Mouse (Mus musculus) heart, postnatal 0 days (tissue): ENCODE data around the gene Gm765. TPM values are rescaled to one million over a fixed set of nuclear protein-coding genes. Genes with fewer than 3 reads are reported as not detected.
A peak's percentile ranks its signal among the peaks of the same experiment; 100 is the strongest.

Experiments used
- ATAC-seq: fragments of 200-750 bp; cut with Nextera tagmentation; 2 replicates; pipeline ENCODE4 v1.8.0; 2017; ENCODE audit warnings: low read depth, moderate number of reproducible peaks, moderate library complexity; ENCODE audit not compliant: insufficient read depth
- DNase-seq: peaks from one replicate; pipeline ENCODE4 v3.0.0-alpha.2; 2016; ENCODE audit warnings: low spot score
- H3K27ac ChIP-seq: fragments of 300-500 bp; sonication (generic); 2 replicates; pipeline ENCODE4 v1.5.1; 2014; ENCODE audit warnings: low read depth, mild to moderate bottlenecking
- H3K27me3 ChIP-seq: fragments of 300-500 bp; sonication (generic); 2 replicates; pipeline ENCODE4 v1.6.1; 2014; ENCODE audit warnings: low read length, mixed read lengths; ENCODE audit not compliant: control insufficient read depth, insufficient read depth
- H3K36me3 ChIP-seq: fragments of 300-500 bp; sonication (generic); replicated peaks from 2 replicates; pipeline ENCODE4 v1.6.1; 2014; ENCODE audit warnings: low read length, mixed read lengths; ENCODE audit not compliant: control insufficient read depth, insufficient read depth
- H3K4me1 ChIP-seq: fragments of 300-500 bp; sonication (generic); 2 replicates; pipeline ENCODE4 v1.6.1; 2014; ENCODE audit warnings: antibody characterized with exemption; ENCODE audit not compliant: control insufficient read depth, insufficient read depth
- H3K4me2 ChIP-seq: fragments of 300-500 bp; sonication (generic); 2 replicates; pipeline ENCODE4 v1.6.1; 2014; ENCODE audit warnings: low read depth, mild to moderate bottlenecking, low read length, moderate library complexity
- H3K4me3 ChIP-seq: fragments of 300-500 bp; sonication (generic); 2 replicates; pipeline ENCODE4 v1.5.1; 2014; ENCODE audit warnings: low read depth, low read length
- H3K9ac ChIP-seq: fragments of 300-500 bp; sonication (generic); replicated peaks from 2 replicates; pipeline ENCODE4 v1.6.1; 2014; ENCODE audit warnings: low read depth, low read length, mixed read lengths
- H3K9me3 ChIP-seq: fragments of 300-500 bp; sonication (generic); replicated peaks from 2 replicates; pipeline ENCODE4 v1.6.1; 2016; ENCODE audit warnings: low read length; ENCODE audit not compliant: control insufficient read depth
- CTCF ChIP-seq: IDR thresholded peaks from 2 replicates; pipeline ENCODE4 v1.5.1; 2016; ENCODE audit warnings: antibody characterized with exemption, control low read depth, low read depth
- EP300 ChIP-seq: IDR thresholded peaks from 2 replicates; pipeline ENCODE4 v1.6.1; 2016; ENCODE audit warnings: antibody characterized with exemption, low read depth
- WGBS: fragments of 180-500 bp; shearing (Covaris S2); extraction: QIAGEN DNeasy Blood & Tissue Kit; methylation state at CpG from one replicate; pipeline ENCODE4 v1.1.7; 2014; 5-methylcytosine and 5-hydroxymethylcytosine counted together
- polyA plus RNA-seq: library from polyadenylated mRNA; unstranded; fragments of >200 nt; fragmentation: Nextera tagmentation; extraction: Ambion mirVana; gene quantifications from 2 replicates; pipeline ENCODE4 v1.2.1, GENCODE M21; 2015
- total RNA-seq: library from RNA; depleted of rRNA; stranded (reverse); fragments of >200 nt; gene quantifications from 2 replicates; pipeline ENCODE4 v1.2.3, GENCODE M21; 2014; ENCODE audit warnings: low replicate concordance; rRNA removed

Gm765 gene
- total RNA-seq (not detected in 2 replicates), polyA plus RNA-seq (not detected in 2 replicates)

DNA sequence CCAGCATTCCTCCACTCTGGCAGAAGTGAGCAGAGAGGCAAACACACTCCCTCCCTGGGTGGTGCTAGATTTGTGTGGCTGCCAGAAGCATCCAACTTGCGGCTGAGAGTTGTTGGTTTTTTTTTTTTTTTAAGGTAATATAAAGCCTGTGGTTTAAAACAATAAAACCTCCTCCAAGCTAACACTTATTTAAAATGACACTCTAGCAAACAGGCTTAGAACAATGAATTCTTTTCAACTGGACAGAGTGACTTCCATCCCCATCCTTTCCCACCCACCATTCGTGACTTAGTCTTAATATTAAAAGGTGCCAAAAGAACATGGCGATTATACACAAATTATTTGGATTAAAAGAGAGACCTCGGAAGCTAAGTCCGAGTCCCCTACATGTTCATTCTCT is at the start of gene Gm765:
Gene Gm765, minus strand, starts transcription at position 101 of the 400 bp plus-strand sequence.
- Histone ChIP-seq H3K4me3 (no peak within 1 kb of the TSS), H3K4me1 (no peaks in the 10 kb centered on the region), H3K4me2 (no peak within 1 kb of the TSS), H3K27ac (no peak within 1 kb of the TSS), H3K9ac (no peak within 1 kb of the TSS), H3K27me3 (no peaks in the 10 kb centered on the region), H3K9me3 (no peaks in the 10 kb centered on the region), H3K36me3 (no peaks in the 10 kb centered on the region)
- TF ChIP-seq EP300: no peak
- no peak for TF ChIP-seq CTCF
- DNase-seq: no peak
- ATAC-seq: no peak
- WGBS: 74% methylated on average over 5 of the region's 5 CpGs

DNA sequence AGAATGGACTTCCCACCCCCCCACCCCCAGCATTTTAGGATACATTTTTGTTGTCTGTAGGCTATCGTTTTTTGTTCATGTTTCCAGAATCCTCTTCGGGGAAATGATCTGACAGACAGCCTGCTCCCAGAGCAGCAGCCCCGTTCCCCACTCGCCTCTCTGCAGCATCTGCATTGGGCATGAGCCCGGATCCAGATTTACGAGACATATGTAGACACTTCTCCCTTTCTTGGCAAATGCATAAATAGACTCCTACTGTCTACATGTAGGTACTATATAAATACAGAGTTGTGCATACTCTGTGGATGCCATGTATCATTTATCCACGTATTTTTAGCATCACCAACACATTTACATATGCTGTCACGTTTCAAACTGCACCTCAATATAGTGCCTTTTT is 42.9 kb upstream of the Gm765 start:
- Histone ChIP-seq H3K4me1 (no peaks in the 10 kb centered on the region), H3K4me2 (no peak overlapping the region), H3K36me3 (no peaks in the 10 kb centered on the region), H3K9me3 (no peaks in the 10 kb centered on the region), H3K27me3 (no peaks in the 10 kb centered on the region), H3K27ac (no peak overlapping the region), H3K4me3 (no peak overlapping the region), H3K9ac (no peak overlapping the region)
- no peak for ATAC-seq
- WGBS: 80% methylated on average over 8 of the region's 8 CpGs
- DNase-seq: no peak
- TF ChIP-seq EP300 (no peak), CTCF (no peak)

DNA sequence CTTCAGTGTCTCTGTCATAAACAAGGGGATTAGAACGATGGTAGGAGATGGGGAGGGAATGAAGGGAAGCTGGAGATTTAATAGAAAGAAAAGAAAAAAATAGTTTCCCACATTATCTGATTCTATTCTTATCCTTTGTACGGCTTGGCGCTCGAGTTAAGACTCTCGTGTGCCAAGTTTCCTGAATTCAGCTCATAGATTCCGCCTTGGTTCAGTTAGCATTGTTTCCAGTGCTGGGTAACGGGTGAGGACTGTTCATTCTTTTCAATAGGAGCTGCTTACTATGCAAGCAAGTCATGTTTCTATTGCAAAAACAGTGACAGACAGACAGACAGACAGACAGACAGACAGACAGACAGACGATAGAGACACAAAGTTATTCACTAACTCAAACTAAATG is 41.9 kb upstream of the Gm765 start:
- H3K27ac ChIP-seq: no peak overlapping the region
- no peaks in the 10 kb centered on the region for H3K4me1 ChIP-seq
- H3K9ac ChIP-seq: no peak overlapping the region
- H3K36me3 ChIP-seq: no peaks in the 10 kb centered on the region
- H3K9me3 ChIP-seq: no peaks in the 10 kb centered on the region
- no peak overlapping the region for H3K4me2 ChIP-seq
- TF ChIP-seq CTCF (no peak), EP300 (no peak)
- no peaks in the 10 kb centered on the region for H3K27me3 ChIP-seq
- no peak for ATAC-seq
- WGBS: 43% methylated on average over 8 of the region's 8 CpGs
- DNase-seq: no peak
- no peak overlapping the region for H3K4me3 ChIP-seq

DNA sequence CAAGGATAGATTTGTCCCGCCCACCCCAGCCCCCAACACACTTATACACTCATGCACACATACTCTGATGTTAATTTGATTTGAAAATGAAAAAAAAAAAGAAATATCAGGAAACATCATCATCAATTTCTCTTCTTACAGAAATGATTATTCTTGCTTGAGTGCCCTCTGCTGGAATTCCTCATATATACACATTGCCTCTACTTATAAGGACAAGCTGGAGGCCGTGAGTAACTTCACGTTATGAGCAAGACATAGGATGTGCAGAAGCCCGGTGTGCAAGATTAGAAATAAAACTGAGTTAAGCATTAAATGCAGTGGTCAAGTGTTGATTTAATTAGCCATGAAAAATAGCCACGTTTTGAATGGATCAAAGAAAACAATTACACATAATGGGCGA is 40.9 kb upstream of the Gm765 start:
- H3K4me2 ChIP-seq: no peak overlapping the region
- H3K4me3 ChIP-seq: no peak overlapping the region
- DNase-seq: peak; percentile 48
- 39% methylated on average over 6 of the region's 6 CpGs for WGBS
- no peak overlapping the region for H3K27ac ChIP-seq
- H3K36me3 ChIP-seq: no peaks in the 10 kb centered on the region
- no peak overlapping the region for H3K9ac ChIP-seq
- H3K4me1 ChIP-seq: no peaks in the 10 kb centered on the region
- TF ChIP-seq CTCF (peak; percentile 57), EP300 (no peak)
- no peaks in the 10 kb centered on the region for H3K27me3 ChIP-seq
- no peaks in the 10 kb centered on the region for H3K9me3 ChIP-seq
- no peak for ATAC-seq

DNA sequence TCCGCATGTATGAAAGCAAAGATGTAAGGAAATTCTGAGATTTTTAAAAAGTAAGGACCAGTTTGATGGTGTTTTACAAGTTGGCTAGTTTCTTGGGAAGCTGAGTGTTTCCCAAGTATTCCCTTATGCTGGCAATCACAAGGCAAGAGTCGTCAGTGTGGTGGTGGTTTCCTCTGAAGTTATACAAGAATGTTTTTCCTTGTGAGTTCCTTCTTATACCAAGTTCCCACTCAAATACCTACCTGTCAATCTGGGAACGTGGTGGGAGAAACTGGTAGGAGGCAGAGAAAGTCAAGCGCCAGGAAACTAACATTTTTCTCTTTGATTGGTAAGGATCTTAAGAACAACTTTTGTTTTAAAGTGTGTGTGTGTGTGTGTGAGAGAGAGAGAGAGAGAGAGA is 23.6 kb upstream of the Gm765 start:
- Histone ChIP-seq H3K4me2 (no peak overlapping the region), H3K4me1 (no peaks in the 10 kb centered on the region), H3K9me3 (no peaks in the 10 kb centered on the region), H3K9ac (no peak overlapping the region), H3K4me3 (no peak overlapping the region), H3K36me3 (no peaks in the 10 kb centered on the region), H3K27me3 (no peaks in the 10 kb centered on the region), H3K27ac (no peak overlapping the region)
- no peak for DNase-seq
- no peak for TF ChIP-seq CTCF
- no peak for TF ChIP-seq EP300
- ATAC-seq: no peak
- WGBS: 72% methylated on average over 4 of the region's 4 CpGs

DNA sequence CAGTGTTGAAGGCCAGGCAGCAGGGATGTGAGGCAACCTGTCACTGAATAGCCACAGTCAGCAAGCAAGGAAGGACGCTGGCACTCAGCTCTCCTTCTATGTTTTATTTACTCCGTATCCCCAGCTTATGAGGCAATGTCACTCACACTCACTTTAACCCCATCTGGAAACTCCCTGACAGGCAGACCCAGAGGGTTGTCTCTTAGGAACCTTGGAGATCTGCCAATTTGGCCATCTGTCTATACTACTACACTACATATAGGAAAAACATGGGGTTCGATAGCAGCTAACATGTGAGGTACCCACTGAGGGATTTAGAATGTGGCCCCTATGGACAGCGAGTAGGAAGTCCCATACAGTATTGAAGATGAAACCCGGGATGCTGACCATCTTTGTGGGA is 12.7 kb upstream of the Gm765 start:
- ATAC-seq: no peak

More for the DNA sequence above, 12.7 kb upstream of the Gm765 start:
- H3K27me3 ChIP-seq: no peaks in the 10 kb centered on the region
- TF ChIP-seq CTCF: no peak
- no peak for TF ChIP-seq EP300
- H3K4me1 ChIP-seq: no peaks in the 10 kb centered on the region
- no peaks in the 10 kb centered on the region for H3K9me3 ChIP-seq
- H3K9ac ChIP-seq: no peak overlapping the region
- H3K4me2 ChIP-seq: no peak overlapping the region
- H3K27ac ChIP-seq: no peak overlapping the region
- WGBS: 68% methylated on average over 5 of the region's 5 CpGs
- no peak overlapping the region for H3K4me3 ChIP-seq
- no peak for DNase-seq
- no peaks in the 10 kb centered on the region for H3K36me3 ChIP-seq
